Mouse (Mus musculus): ENCODE measurements around the gene Fn3k. TPM values are rescaled to one million over a fixed set of nuclear protein-coding genes. Genes with fewer than 3 reads are reported as not detected.

The Fn3k gene
- polyA plus RNA-seq, 1 experiment from 2014 or later = 7.7 TPM

DNA sequence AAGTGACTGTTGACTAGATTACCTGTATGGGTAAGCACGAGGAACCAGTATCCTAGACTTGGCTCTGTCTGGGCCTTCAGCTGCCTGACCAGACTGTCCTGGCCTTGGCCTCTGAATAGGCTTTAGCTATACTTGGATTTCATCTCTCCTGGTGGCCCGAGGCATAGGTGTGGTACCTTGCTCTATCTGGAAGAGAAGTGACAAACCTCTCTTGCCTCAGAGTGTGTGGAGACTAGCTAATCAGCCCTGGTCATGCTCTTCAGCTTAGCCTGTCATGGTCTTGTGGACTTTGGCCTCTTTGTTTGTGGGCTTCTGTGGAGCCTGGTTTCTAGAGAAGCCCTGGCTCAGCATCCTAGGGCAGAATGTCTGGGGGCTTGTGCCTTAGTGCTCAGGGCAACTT, 46.4 kb downstream of the Fn3k start:
- no peak overlapping the region for H3K9ac ChIP-seq (ENCODE audit: low read depth, low read length)
- no peaks in the 10 kb centered on the region for H3K9me3 ChIP-seq (ENCODE audit: control insufficient read depth, low read length)
- peaks cover 10% of the 10 kb centered on the region for H3K36me3 ChIP-seq (ENCODE audit: control insufficient read depth, insufficient read depth, low read length)
- H3K27me3 ChIP-seq (replicated peaks; ENCODE audit: control insufficient read depth, insufficient read depth, low read length) = no peaks in the 10 kb centered on the region
- no peak overlapping the region for H3K27ac ChIP-seq (ENCODE audit: low read depth, low read length)
- no peak overlapping the region for H3K4me3 ChIP-seq (ENCODE audit: low read length)
- H3K4me2 ChIP-seq (ENCODE audit: low read length) = no peak overlapping the region
- no peak for ATAC-seq
- WGBS = 97% methylated on average over 2 of the region's 2 CpGs
- no peaks in the 10 kb centered on the region for H3K4me1 ChIP-seq (ENCODE audit: control insufficient read depth, insufficient read depth, low read depth, low read length)

DNA sequence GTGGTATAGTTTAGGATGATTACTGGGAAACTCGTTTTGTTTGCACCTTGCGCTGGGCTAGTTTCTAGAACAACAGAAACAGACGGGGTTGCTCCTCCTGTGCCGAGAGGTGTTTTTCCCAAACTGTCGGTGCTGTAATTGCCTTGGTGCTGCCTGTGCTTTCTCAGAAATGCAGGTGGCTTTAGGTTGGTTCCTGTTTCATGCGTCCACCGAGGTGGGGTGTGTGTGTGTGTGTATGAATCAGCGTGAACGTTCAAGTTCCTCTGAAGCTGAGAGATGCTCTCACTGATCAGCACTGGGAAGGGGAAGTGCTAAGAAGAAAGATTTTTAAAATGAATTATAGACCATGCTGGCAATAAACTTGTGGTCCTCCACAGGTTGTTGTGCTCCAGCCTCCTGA, 51.2 kb downstream of the Fn3k start:
- Histone ChIP-seq H3K36me3 (ENCODE audit: control insufficient read depth, insufficient read depth, low read length) (0 out of 2 replicates have a peak, but pooled peaks cover 2% of the 10 kb centered on the region), H3K9me3 (ENCODE audit: control insufficient read depth, low read length) (no peaks in the 10 kb centered on the region), H3K27ac (ENCODE audit: low read depth, low read length) (no peak overlapping the region), H3K9ac (ENCODE audit: low read depth, low read length) (no peak overlapping the region), H3K27me3 (replicated peaks; ENCODE audit: control insufficient read depth, insufficient read depth, low read length) (no peaks in the 10 kb centered on the region), H3K4me1 (ENCODE audit: control insufficient read depth, insufficient read depth, low read depth, low read length) (no peaks in the 10 kb centered on the region), H3K4me2 (ENCODE audit: low read length) (no peak overlapping the region), H3K4me3 (ENCODE audit: low read length) (no peak overlapping the region)
- ATAC-seq = no peak
- WGBS = 93% methylated on average over 9 of the region's 9 CpGs

DNA sequence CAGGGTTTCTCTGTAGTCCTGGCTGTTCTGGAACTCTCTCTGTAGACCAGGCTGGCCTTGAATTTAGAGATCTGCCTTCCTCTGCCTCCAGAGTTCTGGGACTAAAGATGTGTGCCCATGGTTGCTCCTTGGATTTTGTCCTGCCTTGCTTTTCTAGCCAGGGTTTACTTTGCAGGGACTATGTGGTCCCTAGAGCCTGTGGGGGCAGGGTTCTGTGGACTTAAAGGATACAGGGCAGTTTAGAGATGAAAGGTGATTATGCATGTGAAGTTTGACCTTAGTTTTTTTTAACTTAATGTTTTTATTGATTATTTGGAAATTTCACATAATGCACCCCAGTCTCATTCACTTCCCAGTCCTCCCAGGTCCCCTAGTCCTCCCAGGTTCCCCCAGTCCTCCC, 55.9 kb downstream of the Fn3k start:
- H3K36me3 ChIP-seq (ENCODE audit: control insufficient read depth, insufficient read depth, low read length) = peaks cover 6% of the 10 kb centered on the region; the same call in 1 of the 2 replicates
- H3K4me2 ChIP-seq (ENCODE audit: low read length) = no peak overlapping the region
- no peak overlapping the region for H3K27ac ChIP-seq (ENCODE audit: low read depth, low read length)
- H3K9me3 ChIP-seq (ENCODE audit: control insufficient read depth, low read length) = no peaks in the 10 kb centered on the region
- no peaks in the 10 kb centered on the region for H3K27me3 ChIP-seq (replicated peaks; ENCODE audit: control insufficient read depth, insufficient read depth, low read length)
- ATAC-seq = no peak
- H3K4me3 ChIP-seq (ENCODE audit: low read length) = no peak overlapping the region
- no peaks in the 10 kb centered on the region for H3K4me1 ChIP-seq (ENCODE audit: control insufficient read depth, insufficient read depth, low read depth, low read length)
- no peak overlapping the region for H3K9ac ChIP-seq (ENCODE audit: low read depth, low read length)

Small RNAs within 50 kb of the gene (microRNA-seq; reads per million reads assigned to microRNA genes)
- gene Mir7236 = not detected

Other genes starting within 250 kb of the Fn3k start
- gene Hexdc, start 230.5 kb upstream of the Fn3k start, polyA plus RNA-seq (2015; fragmentation: Nextera tagmentation; extraction: Ambion mirVana) = 31.4 and 37.9 TPM in 2 replicates
- 32.7 and 33.3 TPM in 2 replicates for gene Ogfod3, start 230.2 kb upstream of the Fn3k start, polyA plus RNA-seq (2015; fragmentation: Nextera tagmentation; extraction: Ambion mirVana)
- 36.8 and 41.0 TPM in 2 replicates for gene Cybc1, start 205.6 kb upstream of the Fn3k start, polyA plus RNA-seq (2015; fragmentation: Nextera tagmentation; extraction: Ambion mirVana)
- gene Narf, start 197.7 kb upstream of the Fn3k start, polyA plus RNA-seq (2015; fragmentation: Nextera tagmentation; extraction: Ambion mirVana) = 85.9 and 89.8 TPM in 2 replicates
- gene Foxk2, start 174.9 kb upstream of the Fn3k start, polyA plus RNA-seq (2015; fragmentation: Nextera tagmentation; extraction: Ambion mirVana) = 11.6 and 12.5 TPM in 2 replicates
- 87.3 and 90.0 TPM in 2 replicates for gene Wdr45b, start 80.5 kb upstream of the Fn3k start, polyA plus RNA-seq (2015; fragmentation: Nextera tagmentation; extraction: Ambion mirVana)
- 13.6 and 14.1 TPM in 2 replicates for gene Rab40b, start 46.7 kb upstream of the Fn3k start, polyA plus RNA-seq (2015; fragmentation: Nextera tagmentation; extraction: Ambion mirVana)
- 8.3 and 12.2 TPM in 2 replicates for gene Fn3krp, start 13.5 kb upstream of the Fn3k start, polyA plus RNA-seq (2015; fragmentation: Nextera tagmentation; extraction: Ambion mirVana)
- gene Tbcd, start 17.0 kb downstream of the Fn3k start, polyA plus RNA-seq (2015; fragmentation: Nextera tagmentation; extraction: Ambion mirVana) = 60.8 and 64.2 TPM in 2 replicates
- gene Zfp750, start 84.4 kb downstream of the Fn3k start, polyA plus RNA-seq (2015; fragmentation: Nextera tagmentation; extraction: Ambion mirVana) = 0.38 and 0.54 TPM in 2 replicates
- 7.3 and 7.8 TPM in 2 replicates for gene B3gntl1, start 238.2 kb downstream of the Fn3k start, polyA plus RNA-seq (2015; fragmentation: Nextera tagmentation; extraction: Ambion mirVana)

Data from hindbrain, embryonic 16.5 days (tissue).